23 mouse cellular contexts compared by ENCODE assay signal in the genomic region with DNA sequence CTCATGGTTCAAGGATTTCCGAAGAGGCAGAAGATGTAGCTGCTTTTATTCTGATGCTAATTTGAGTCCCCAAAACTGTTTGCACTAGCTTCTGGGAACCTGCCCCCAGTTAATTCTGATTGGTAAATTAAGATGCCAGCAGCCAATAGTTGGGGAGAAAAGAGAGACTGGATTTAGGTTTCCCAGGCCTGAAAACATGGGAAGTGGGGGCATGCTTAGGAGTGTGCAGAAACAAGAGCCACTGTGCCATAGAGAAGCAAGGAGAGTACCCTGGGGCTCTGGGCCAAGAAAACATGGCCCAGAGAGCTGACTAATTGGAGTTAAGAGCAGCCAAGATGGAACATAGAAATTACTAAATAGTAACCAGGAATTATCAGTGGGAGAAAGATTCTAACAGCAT. TPM values are rescaled to one million over a fixed set of nuclear protein-coding genes. Genes with fewer than 3 reads are reported as not detected.
DNase-seq lines count a peak whose midpoint lies in the region; ATAC-seq and TF ChIP-seq lines count a peak whose summit lies in the region.
"Had no signal": no experiment of that assay in that cellular context is flagged by ENCODE, and none has a peak within 500 bp of the region (broad histone marks: within the 10 kb centered on the region; RNA-seq: fewer than 3 reads in every experiment).

No protein-coding gene starts in this region.

- no peak for TF ChIP-seq POLR2A in brain, embryonic 14.5 days (IDR thresholded peaks at IDR 0.05; ENCODE audit: borderline replicate concordance, extremely low read depth, insufficient read depth, insufficient read length, poor library complexity, severe bottlenecking)

- no peak for TF ChIP-seq CTCF in brain, embryonic 14.5 days (IDR thresholded peaks at IDR 0.05; ENCODE audit: borderline replicate concordance, extremely low read depth, insufficient read depth, insufficient read length)

- H3K4me1 ChIP-seq in hindbrain, embryonic 14.5 days (replicated peaks; ENCODE audit: control insufficient read depth, insufficient read depth, low read length) = no peaks in the 10 kb centered on the region
- H3K4me1 ChIP-seq in hindbrain, embryonic 11.5 days (replicated peaks; ENCODE audit: control insufficient read depth, insufficient read depth, low read length) = no peaks in the 10 kb centered on the region
- H3K4me1 ChIP-seq in forebrain, embryonic 15.5 days = peaks cover 7% of the 10 kb centered on the region
- H3K4me1 ChIP-seq in midbrain, embryonic 15.5 days = no peaks in the 10 kb centered on the region
- H3K4me1 ChIP-seq: embryonic facial prominence, embryonic 13.5 days; hindbrain, embryonic 12.5 days; limb, embryonic 12.5 days; liver, embryonic 13.5 days had no signal

- DNase-seq in hindbrain, embryonic 14.5 days (ENCODE audit: low spot score) = no peak
- DNase-seq in hindbrain, embryonic 11.5 days (ENCODE audit: low spot score) = no peak
- DNase-seq in brain, embryonic 14.5 days (ENCODE audit: low read depth) = peak; percentile 83
- DNase-seq in spleen, postnatal 10 days (ENCODE audit: low spot score in 2 of 2) = no peak
- no peak for DNase-seq in gastrocnemius, postnatal 36 days
- DNase-seq: adrenal gland, postnatal 36 days; B cell, adult 2 months; cerebellum, adult 18-20 months; kidney, postnatal 10 days; liver, embryonic 13.5 days; lung, embryonic 14.5 days; lung, postnatal 36 days; thymus, adult 2 months had no signal

- H3K27ac ChIP-seq in hindbrain, embryonic 14.5 days = no peak overlapping the region
- no peak overlapping the region for H3K27ac ChIP-seq in hindbrain, embryonic 11.5 days (ENCODE audit: low read depth, low read length)
- no peak overlapping the region for H3K27ac ChIP-seq in forebrain, embryonic 15.5 days (replicated peaks)
- no peak overlapping the region for H3K27ac ChIP-seq in midbrain, embryonic 15.5 days
- H3K27ac ChIP-seq: embryonic facial prominence, embryonic 13.5 days; heart, embryonic 10.5 days; hindbrain, embryonic 12.5 days; limb, embryonic 12.5 days; liver, embryonic 13.5 days; neural tube, embryonic 15.5 days had no signal

- 21% methylated on average over 1 of the region's 1 CpGs for WGBS in hindbrain, embryonic 14.5 days
- 34% methylated on average over 1 of the region's 1 CpGs for WGBS in hindbrain, embryonic 11.5 days
- 2% methylated on average over 1 of the region's 1 CpGs for WGBS in forebrain, embryonic 15.5 days
- WGBS in midbrain, embryonic 15.5 days = 5% methylated on average over 1 of the region's 1 CpGs

- H3K36me3 ChIP-seq in hindbrain, embryonic 14.5 days (replicated peaks; ENCODE audit: control insufficient read depth, insufficient read depth) = no peaks in the 10 kb centered on the region
- H3K36me3 ChIP-seq in hindbrain, embryonic 11.5 days (ENCODE audit: control insufficient read depth, insufficient read depth, low read length) = no peaks in the 10 kb centered on the region
- no peaks in the 10 kb centered on the region for H3K36me3 ChIP-seq in forebrain, embryonic 15.5 days
- no peaks in the 10 kb centered on the region for H3K36me3 ChIP-seq in midbrain, embryonic 15.5 days (replicated peaks)
- H3K36me3 ChIP-seq: embryonic facial prominence, embryonic 13.5 days; heart, embryonic 10.5 days; hindbrain, embryonic 12.5 days; limb, embryonic 12.5 days; liver, embryonic 13.5 days; neural tube, embryonic 15.5 days had no signal

- no peak overlapping the region for H3K9ac ChIP-seq in hindbrain, embryonic 14.5 days
- no peak overlapping the region for H3K9ac ChIP-seq in hindbrain, embryonic 11.5 days (ENCODE audit: low read depth, low read length)
- H3K9ac ChIP-seq in forebrain, embryonic 15.5 days (replicated peaks) = no peak overlapping the region
- H3K9ac ChIP-seq in midbrain, embryonic 15.5 days = no peak overlapping the region
- H3K9ac ChIP-seq: embryonic facial prominence, embryonic 13.5 days; hindbrain, embryonic 12.5 days; limb, embryonic 12.5 days; liver, embryonic 13.5 days; lung, embryonic 14.5 days; neural tube, embryonic 15.5 days had no signal

- H3K4me2 ChIP-seq in hindbrain, embryonic 14.5 days (replicated peaks) = no peak overlapping the region
- H3K4me2 ChIP-seq in hindbrain, embryonic 11.5 days (replicated peaks; ENCODE audit: low read depth, low read length) = no peak overlapping the region
- no peak overlapping the region for H3K4me2 ChIP-seq in forebrain, embryonic 15.5 days (replicated peaks)
- no peak overlapping the region for H3K4me2 ChIP-seq in midbrain, embryonic 15.5 days
- H3K4me2 ChIP-seq: embryonic facial prominence, embryonic 13.5 days; hindbrain, embryonic 12.5 days; limb, embryonic 12.5 days; liver, embryonic 13.5 days; lung, embryonic 14.5 days; neural tube, embryonic 15.5 days had no signal

- no peak overlapping the region for H3K4me3 ChIP-seq in hindbrain, embryonic 14.5 days (replicated peaks; ENCODE audit: low read length)
- no peak overlapping the region for H3K4me3 ChIP-seq in hindbrain, embryonic 11.5 days (ENCODE audit: low read depth, low read length)
- H3K4me3 ChIP-seq in forebrain, embryonic 15.5 days = no peak overlapping the region
- H3K4me3 ChIP-seq in midbrain, embryonic 15.5 days = no peak overlapping the region
- H3K4me3 ChIP-seq: embryonic facial prominence, embryonic 13.5 days; heart, embryonic 10.5 days; hindbrain, embryonic 12.5 days; limb, embryonic 12.5 days; liver, embryonic 13.5 days; neural tube, embryonic 15.5 days had no signal

- no peaks in the 10 kb centered on the region for H3K9me3 ChIP-seq in hindbrain, embryonic 14.5 days (ENCODE audit: control insufficient read depth, low read length)
- no peaks in the 10 kb centered on the region for H3K9me3 ChIP-seq in hindbrain, embryonic 11.5 days (ENCODE audit: control insufficient read depth, low read length)
- no peaks in the 10 kb centered on the region for H3K9me3 ChIP-seq in forebrain, embryonic 15.5 days
- no peaks in the 10 kb centered on the region for H3K9me3 ChIP-seq in midbrain, embryonic 15.5 days
- H3K9me3 ChIP-seq: embryonic facial prominence, embryonic 13.5 days; heart, embryonic 10.5 days; hindbrain, embryonic 12.5 days; limb, embryonic 12.5 days; liver, embryonic 13.5 days; neural tube, embryonic 15.5 days had no signal

- intact Hi-C loops in gastrocnemius, postnatal 36 days (cut with DNase I) = no loop called here

- peak; percentile 62; the same call in 1 of the 2 replicates for ATAC-seq in hindbrain, embryonic 14.5 days (ENCODE audit: low FRiP score)
- no peak for ATAC-seq in hindbrain, embryonic 11.5 days (ENCODE audit: low FRiP score)
- ATAC-seq in forebrain, embryonic 15.5 days (replicated peaks) = peak; percentile 90
- peak; percentile 78 for ATAC-seq in midbrain, embryonic 15.5 days (replicated peaks)
- ATAC-seq: intestine, embryonic 16.5 days had no signal

- H3K27me3 ChIP-seq in hindbrain, embryonic 14.5 days (ENCODE audit: control insufficient read depth, insufficient read depth, low read length) = no peaks in the 10 kb centered on the region
- no peaks in the 10 kb centered on the region for H3K27me3 ChIP-seq in hindbrain, embryonic 11.5 days (ENCODE audit: control insufficient read depth, insufficient read depth, low read length)
- no peaks in the 10 kb centered on the region for H3K27me3 ChIP-seq in forebrain, embryonic 15.5 days
- H3K27me3 ChIP-seq in midbrain, embryonic 15.5 days (replicated peaks) = no peaks in the 10 kb centered on the region
- H3K27me3 ChIP-seq: embryonic facial prominence, embryonic 13.5 days; hindbrain, embryonic 12.5 days; limb, embryonic 12.5 days; liver, embryonic 13.5 days; neural tube, embryonic 15.5 days had no signal

RNA-seq across cellular contexts. Expression of a gene that starts 33.4 kb away (rescaled TPM):
- not detected in 2 replicates for polyA plus RNA-seq in hindbrain, embryonic 14.5 days (2014; fragmentation: Nextera tagmentation; extraction: Ambion mirVana)
- not detected in 2 replicates for polyA plus RNA-seq in hindbrain, embryonic 11.5 days (2014; fragmentation: Nextera tagmentation; extraction: Ambion mirVana)
- not detected in 2 replicates for polyA plus RNA-seq in brain, embryonic 14.5 days (2012; rRNA removed)
- polyA plus RNA-seq in forebrain, embryonic 15.5 days (2015; fragmentation: Nextera tagmentation; extraction: Ambion mirVana) = not detected in 2 replicates
- not detected in 2 replicates for polyA plus RNA-seq in midbrain, embryonic 15.5 days (2015; fragmentation: Nextera tagmentation; extraction: Ambion mirVana)
- not detected for total RNA-seq in gastrocnemius, postnatal 36 days (2021)
- total RNA-seq: adrenal gland, postnatal 36 days; gastrocnemius, postnatal 4 days; megakaryocyte-erythroid progenitor cell, adult 5-6 weeks had no signal
- polyA plus RNA-seq: embryonic facial prominence, embryonic 13.5 days; hindbrain, embryonic 12.5 days; limb, embryonic 12.5 days; liver, embryonic 13.5 days; lung, embryonic 14.5 days; neural tube, embryonic 15.5 days had no signal
